Mouse (Mus musculus) layer of hippocampus, adult 11-12 months (tissue): ENCODE measurements around the gene Orm3.

Source experiments
- DNase-seq: peaks from one replicate; pipeline ENCODE4 v3.0.0; 2022; ENCODE audit warnings: low spot score

Orm3 gene

DNA sequence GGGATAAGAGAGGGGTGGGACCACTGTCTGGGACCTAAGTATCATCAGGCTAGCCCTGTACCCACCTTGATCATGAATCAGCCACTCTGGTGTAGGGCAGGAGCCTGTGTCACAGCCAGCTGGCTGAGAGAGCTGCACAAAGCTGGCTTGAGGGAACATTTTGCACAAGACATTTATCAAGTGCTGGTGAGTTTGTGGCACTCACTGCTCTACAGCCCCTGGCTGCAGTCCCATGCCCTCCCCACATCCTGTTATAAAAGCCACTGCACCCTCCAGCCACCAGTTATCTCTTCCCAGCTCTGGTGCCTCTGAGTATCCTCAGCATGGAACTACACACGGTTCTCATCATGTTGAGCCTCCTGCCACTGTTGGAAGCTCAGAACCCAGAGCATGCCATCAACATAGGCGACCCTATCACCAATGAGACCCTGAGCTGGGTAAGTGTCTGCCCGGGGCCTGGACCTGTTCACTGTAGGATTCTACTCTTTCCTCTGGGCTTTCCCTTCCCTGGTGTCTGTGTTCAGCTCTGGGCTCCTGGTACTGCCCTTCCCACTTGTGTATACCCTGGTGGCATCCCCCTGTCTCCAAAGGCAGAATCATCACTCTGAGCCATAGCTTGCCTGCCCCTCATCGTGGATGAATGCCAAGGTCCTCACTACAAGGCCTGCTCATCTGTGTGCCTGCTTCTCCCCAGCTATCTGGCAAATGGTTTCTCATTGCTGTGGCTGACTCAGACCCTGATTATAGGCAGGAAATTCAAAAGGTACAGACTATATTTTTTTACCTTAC lies at the start of gene Orm3:
Gene Orm3 (plus strand): TSS at position 286 of the 789 bp plus-strand sequence.
- DNase-seq = no peak

DNA sequence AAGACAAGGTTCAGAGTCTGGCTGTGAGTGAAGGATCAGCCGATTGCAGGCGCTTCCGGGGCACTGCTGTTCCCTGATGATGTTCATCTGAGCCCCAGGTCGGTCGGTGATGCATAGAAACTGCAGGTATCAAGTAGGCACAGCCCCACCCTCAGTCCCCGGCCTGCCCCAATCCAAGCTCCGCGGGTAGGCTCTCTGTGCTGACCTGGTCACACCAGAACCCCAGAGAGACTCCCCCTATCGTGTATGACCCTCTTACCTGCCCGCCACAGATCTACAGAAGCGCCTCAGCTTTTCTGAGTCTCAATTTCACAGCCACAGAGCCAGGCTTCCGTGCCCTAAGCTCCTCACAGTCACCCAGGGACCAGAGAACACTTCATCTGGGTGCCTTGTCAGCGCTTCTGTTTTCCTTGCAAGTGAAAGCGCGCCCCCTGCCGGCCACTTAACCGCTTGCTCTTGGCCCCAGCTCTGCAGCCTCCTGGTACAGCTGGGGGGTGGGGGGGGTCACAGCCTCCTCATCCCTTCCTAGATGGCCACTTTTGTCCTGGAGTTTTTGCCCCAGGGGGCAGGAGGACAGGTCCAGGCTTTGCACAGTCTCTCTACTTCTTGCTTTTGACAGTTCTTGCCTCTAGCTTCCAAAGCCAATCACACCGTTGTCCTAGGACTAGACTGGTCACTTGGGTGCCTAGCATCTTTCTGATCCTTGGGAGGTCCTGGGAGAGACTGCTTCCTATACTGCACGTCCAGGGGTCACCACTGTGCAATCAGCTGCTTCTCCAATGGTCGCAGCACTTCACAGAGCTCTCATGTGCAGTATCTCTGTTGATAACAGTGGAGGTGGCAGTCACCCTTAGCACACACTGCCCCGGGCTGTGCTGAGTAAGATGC lies 48.5 kb upstream of the Orm3 start:
- DNase-seq = peak; percentile 93

DNA sequence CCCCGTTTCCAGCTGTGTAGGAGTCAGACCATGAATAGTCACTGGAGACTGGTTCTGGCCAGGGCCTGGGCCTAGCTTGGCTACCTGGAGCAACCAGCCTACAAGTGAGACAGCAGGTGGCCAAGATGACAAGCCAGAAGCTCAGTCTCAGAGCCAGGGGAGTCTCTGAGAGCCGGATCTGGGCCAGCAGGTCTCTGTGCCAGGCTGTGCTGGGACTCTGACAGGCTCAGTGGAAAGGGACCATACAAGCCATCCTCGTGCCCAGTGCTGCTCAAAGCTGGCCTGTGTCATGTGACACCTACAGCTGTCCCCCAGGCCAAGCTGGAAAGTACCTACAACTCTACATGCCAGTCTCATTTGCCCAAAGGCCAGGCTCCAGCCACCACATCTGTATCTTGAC lies 47.6 kb upstream of the Orm3 start:
- no peak for DNase-seq

- DNase-seq = no peak
These were observed 45.6 kb upstream of the Orm3 start for GRCm38 (mm10) chr4:63310247-63310855.

- no peak for DNase-seq
These were observed 44.5 kb upstream of the Orm3 start for GRCm38 (mm10) chr4:63311426-63311825.

DNA sequence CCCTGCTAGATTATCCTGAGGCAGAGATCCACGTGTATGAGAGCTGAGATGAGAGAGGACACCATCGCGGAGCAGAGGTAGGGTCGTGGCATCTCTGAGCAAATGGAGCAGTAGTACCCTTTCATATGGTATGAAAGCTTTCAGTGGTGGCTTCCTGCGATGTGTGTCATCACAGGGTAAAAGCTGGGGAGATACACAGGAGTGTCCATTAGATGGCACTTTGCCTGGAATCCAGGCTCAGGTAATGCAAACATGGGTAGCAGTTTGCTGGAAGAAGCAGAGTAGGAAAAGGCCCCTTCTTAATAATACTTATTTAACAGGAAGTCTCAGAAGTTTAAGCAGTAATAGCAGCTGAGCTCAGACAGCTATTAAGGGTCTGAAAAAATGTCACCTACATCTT lies 41.9 kb upstream of the Orm3 start:
- no peak for DNase-seq

DNA sequence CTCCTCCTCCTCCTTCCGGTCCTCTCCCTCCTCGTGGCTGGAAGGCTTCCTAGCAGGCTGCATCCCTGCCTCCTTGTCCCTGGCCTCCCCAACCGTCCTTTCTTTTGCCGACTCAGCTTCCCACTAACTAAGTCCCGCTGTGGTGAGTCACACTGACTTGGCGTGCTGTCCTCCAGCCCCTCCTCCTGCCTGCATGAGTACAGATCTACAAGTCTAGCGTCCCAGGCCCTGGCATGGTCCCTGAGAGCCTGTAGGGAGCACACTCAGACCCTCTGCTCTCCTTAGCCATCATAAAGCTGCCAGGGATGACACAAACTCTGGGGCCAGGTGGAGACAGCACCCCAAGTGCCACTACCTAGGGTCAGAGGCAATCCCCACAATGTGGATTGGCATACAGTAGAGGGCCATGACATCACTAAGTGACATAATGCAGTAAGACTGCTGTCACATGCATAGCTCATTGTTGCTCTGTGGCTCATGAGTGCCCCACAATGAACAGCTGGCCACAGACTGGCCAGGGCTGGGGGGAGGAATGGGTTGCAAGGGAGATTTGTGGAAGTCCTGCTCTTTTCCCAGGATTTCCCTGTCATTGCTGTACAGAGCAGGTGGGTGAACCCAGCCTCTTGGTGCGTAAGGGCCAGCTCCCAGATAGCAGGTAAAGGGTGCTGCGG lies 39.8 kb upstream of the Orm3 start:
- DNase-seq = no peak

- DNase-seq = peak; percentile 64
These were observed 36.4 kb upstream of the Orm3 start for GRCm38 (mm10) chr4:63319566-63319965.

DNA sequence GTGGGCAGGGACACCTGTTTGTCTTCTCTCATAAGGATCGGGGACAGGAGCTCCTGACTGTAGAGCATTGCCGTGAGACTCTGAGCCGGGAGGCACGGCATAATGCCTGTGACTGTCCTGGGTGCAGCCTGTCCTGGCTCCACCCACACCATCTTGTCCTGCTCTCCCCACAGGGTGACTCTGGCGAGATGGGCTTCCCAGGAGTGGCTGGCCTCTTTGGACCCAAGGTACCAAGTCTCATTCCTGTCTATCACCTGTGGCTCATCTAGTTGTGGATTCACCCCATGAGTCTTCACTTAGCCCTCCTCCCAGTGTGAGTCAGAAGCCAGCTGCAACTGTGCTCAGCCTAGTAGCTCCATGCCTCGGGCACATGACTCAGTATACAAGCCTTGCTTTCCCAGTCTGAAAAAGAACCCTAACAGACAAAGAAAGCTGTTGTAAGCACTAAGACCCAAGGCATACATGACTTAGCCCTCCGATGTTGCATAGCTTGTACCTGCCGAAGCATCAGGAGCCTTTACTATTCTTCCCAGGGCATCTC lies 32.6 kb upstream of the Orm3 start:
- DNase-seq = no peak

- no peak for DNase-seq
These were observed 22.6 kb upstream of the Orm3 start for GRCm38 (mm10) chr4:63333403-63333802.

- peak; percentile 14 for DNase-seq
These were observed 17.4 kb upstream of the Orm3 start for GRCm38 (mm10) chr4:63338414-63339076.

DNA sequence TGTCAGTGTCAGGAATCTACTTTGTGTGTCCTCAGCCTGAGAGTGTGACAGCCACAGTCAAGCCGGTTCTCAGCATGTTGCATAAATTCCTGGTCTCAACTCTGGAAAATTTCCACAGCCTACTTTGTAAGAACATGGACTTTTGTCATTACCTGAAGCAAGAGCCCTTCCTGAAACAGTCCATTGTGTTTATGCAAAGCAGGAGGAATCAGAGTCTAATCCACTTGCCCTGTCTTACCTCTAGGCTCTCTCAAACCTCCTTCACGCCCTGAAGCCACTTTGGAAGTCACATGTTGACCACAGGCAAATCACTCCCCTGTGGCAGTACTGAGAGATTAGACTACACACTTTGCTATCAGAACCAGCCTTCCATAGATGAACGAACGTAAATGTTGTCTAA lies 13.5 kb upstream of the Orm3 start:
- DNase-seq = no peak

GRCm38 (mm10) chr4:63343608-63344007 lies 12.4 kb upstream of the Orm3 start:
- DNase-seq = no peak

- DNase-seq = no peak
These were observed 11.7 kb upstream of the Orm3 start, which contains the start of gene Orm1 for GRCm38 (mm10) chr4:63344295-63344694. TSS of gene Orm1 (plus strand) at chr4:63344560.

DNA sequence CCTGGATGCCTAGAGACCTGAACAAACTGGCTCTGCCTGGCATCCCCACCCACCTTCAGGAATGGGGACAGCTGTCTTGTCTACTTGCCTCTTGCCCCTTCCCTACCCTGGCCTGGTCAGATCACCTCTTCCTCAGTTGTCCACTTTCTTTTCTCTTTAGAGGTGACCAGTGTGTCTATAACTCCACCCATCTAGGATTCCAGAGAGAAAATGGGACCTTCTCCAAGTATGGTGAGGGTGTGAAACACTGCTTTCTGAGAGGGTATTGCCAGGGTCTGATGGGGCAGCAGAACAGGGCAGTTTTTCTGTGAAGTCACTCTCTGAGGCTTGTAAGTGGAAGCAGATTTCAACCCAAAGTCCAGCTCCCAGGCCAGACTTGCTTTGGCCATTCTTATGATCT lies 10.7 kb upstream of the Orm3 start:
- no peak for DNase-seq

GRCm38 (mm10) chr4:63346659-63347058 lies 9.3 kb upstream of the Orm3 start:
- DNase-seq = no peak

- DNase-seq = no peak
These were observed 7.4 kb upstream of the Orm3 start for GRCm38 (mm10) chr4:63348524-63348923.

DNA sequence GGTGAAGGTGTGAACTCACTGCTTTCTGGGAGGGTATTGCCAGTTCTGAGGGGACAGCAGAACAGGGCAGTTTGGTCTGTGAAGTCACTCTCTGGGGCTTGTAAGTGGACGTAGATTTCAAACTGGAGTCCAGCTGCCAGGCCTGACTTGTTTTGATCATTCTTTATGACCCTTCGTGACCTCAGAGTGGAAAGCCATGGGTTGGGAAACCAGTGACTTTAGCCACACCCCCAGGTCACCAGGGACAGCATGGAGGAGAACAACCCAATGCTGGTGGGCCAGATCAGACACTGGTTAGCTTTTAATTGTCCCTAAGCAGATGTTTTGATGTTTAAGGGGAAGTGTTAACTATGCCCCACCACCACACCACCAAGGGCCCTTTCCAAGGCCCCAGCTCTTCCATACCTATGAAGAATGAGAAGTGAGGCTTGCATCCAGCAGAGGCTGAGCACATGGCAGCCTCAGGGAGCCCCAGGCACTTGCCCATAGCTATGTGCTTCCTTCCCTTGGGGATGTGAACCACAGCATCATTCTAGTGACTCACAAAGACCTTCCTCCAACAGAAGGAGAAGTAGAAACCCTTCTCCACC lies 1.1 kb downstream of the Orm3 start:
- no peak for DNase-seq

- DNase-seq = no peak
These were observed 3.9 kb downstream of the Orm3 start for GRCm38 (mm10) chr4:63359861-63360260.

DNA sequence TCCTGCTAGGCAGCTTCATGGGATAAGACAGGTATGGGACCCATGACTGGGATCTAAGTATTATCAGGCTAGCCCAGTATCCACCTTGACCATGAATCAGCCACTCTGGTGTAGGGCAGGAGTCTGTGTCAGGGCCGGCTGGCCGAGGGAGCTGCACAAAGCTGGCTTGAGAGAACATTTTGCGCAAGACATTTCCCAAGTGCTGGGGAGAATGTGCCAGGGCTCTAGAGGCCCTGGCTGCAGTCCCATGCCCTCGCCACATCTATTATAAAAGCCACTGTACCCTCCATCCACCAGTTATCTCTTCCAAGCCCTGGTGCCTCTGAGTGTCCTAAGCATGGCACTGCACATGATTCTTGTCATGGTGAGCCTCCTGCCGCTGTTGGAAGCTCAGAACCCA lies 6.2 kb downstream of the Orm3 start, which contains the start of gene Orm2:
Gene Orm2 (plus strand): TSS at position 300 of the 400 bp plus-strand sequence.
- no peak for DNase-seq

GRCm38 (mm10) chr4:63368577-63368976 lies 12.6 kb downstream of the Orm3 start:
- DNase-seq = peak; percentile 93
